Mouse (Mus musculus) cerebellum, adult 8-10 months (tissue): ENCODE results near the gene Cramp1l.
"Not testable (repeated sequence)": the region's sequence is repeated elsewhere in the genome, so short reads cannot be mapped to it uniquely, and the experiment has no call there.

Experiments
- DNase-seq: peaks from one replicate; pipeline ENCODE4 v3.0.0; 2022

Gene Cramp1l

GRCm38 (mm10) chr17:24953291-24953690 lies 62.3 kb downstream of the Cramp1l start:
- no peak for DNase-seq

- DNase-seq = no peak
These were observed 64.9 kb downstream of the Cramp1l start for GRCm38 (mm10) chr17:24950671-24951070.

GRCm38 (mm10) chr17:24948204-24948603 lies 67.4 kb downstream of the Cramp1l start:
- DNase-seq = no peak

- DNase-seq = not testable (repeated sequence)
These were observed 72.0 kb downstream of the Cramp1l start for GRCm38 (mm10) chr17:24943589-24943988.

GRCm38 (mm10) chr17:24943036-24943435 lies 72.6 kb downstream of the Cramp1l start:
- DNase-seq = no peak

GRCm38 (mm10) chr17:24942453-24942852 lies 73.1 kb downstream of the Cramp1l start:
- peak; percentile 43 for DNase-seq

- no peak for DNase-seq
These were observed 78.3 kb downstream of the Cramp1l start for GRCm38 (mm10) chr17:24937266-24937665.

- peak; percentile 94 for DNase-seq
These were observed 79.0 kb downstream of the Cramp1l start, which contains the start of gene Mapk8ip3 for GRCm38 (mm10) chr17:24936259-24937237. Gene Mapk8ip3 (minus strand): TSS chr17:24936977.

- DNase-seq = no peak
These were observed 79.9 kb downstream of the Cramp1l start for GRCm38 (mm10) chr17:24935666-24936065.

- no peak for DNase-seq
These were observed 80.7 kb downstream of the Cramp1l start for GRCm38 (mm10) chr17:24934926-24935325.

- DNase-seq = no peak
These were observed 82.4 kb downstream of the Cramp1l start for GRCm38 (mm10) chr17:24933163-24933562.

- no peak for DNase-seq
These were observed 83.2 kb downstream of the Cramp1l start for GRCm38 (mm10) chr17:24932431-24932830.

GRCm38 (mm10) chr17:24929506-24929905 lies 86.1 kb downstream of the Cramp1l start:
- DNase-seq = no peak

GRCm38 (mm10) chr17:24923246-24923645 lies 92.3 kb downstream of the Cramp1l start:
- DNase-seq = no peak

- no peak for DNase-seq
These were observed 101.6 kb downstream of the Cramp1l start for GRCm38 (mm10) chr17:24913984-24914383.
